Mouse (Mus musculus) stomach, postnatal 0 days (tissue): ENCODE results near the gene Cdk18.

Experiments used
- CTCF ChIP-seq: IDR thresholded peaks from 2 replicates; pipeline ENCODE4 v1.5.1; 2016; ENCODE audit warnings: antibody characterized with exemption, low read depth, mild to moderate bottlenecking, moderate library complexity
- EP300 ChIP-seq: optimal IDR thresholded peaks from 2 replicates; pipeline ENCODE3; 2016; ENCODE audit warnings: antibody characterized with exemption

- TF ChIP-seq EP300 (no peak), CTCF (no peak)
Measured at GRCm38 (mm10) chr1:132093269-132093668, 46.2 kb downstream of the Cdk18 start.
